Mouse (Mus musculus) lung, postnatal 0 days (tissue): ENCODE measurements around the gene Pdlim7.

Experiments used
- CTCF ChIP-seq: IDR thresholded peaks from 2 replicates; pipeline ENCODE4 v1.5.1; 2016; ENCODE audit warnings: antibody characterized with exemption, mild to moderate bottlenecking
- EP300 ChIP-seq: IDR thresholded peaks from 2 replicates; pipeline ENCODE4 v1.6.1; 2016; ENCODE audit warnings: antibody characterized with exemption, mild to moderate bottlenecking, control low read depth

GRCm38 (mm10) chr13:55475750-55476149, 37.7 kb downstream of the Pdlim7 start:
- TF ChIP-seq CTCF (no peak), EP300 (no peak)
